Mouse (Mus musculus) kidney, adult 2 months (tissue): ENCODE measurements around the gene Cox19.

Experiments used
- CTCF ChIP-seq: fragments of 200-500 bp; conservative IDR thresholded peaks from 2 replicates; pipeline ENCODE4 v1.5.1; 2011; ENCODE audit warnings: low read depth, mild to moderate bottlenecking, control low read depth, low read length, moderate library complexity, mixed read lengths; ENCODE audit not compliant: insufficient read depth, insufficient read length
- POLR2A ChIP-seq: fragments of 200-500 bp; IDR thresholded peaks from one replicate; pipeline ENCODE4 v1.6.1; 2011; ENCODE audit warnings: low read depth, low read length, control low read depth

DNA sequence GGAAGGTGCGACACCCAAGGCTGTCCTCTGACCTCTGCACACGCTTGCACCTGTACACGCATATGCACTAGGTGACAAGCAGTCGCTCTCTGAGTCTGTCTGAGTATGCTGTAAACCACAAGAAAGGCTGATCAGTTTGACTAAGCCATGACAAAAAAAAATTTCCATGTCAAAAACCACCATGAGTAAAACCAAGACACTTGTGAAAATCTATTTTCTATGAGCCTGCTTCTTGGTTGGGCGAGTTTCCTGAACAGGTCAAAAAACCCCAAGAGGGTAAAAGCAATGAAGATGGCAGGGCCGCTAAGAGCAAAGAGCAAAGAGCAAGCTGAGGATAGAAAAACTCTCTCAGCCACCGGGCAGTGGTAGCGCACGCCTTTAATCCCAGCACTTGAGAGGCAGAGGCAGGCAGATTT lies 47.6 kb downstream of the Cox19 start:
- no peak for TF ChIP-seq CTCF
- TF ChIP-seq POLR2A: no peak
